In genomic region chr8:76754166-76754565, GRCm38 (mm10) we compare ENCODE assay signal across 22 mouse cellular contexts.
A peak's percentile ranks its signal among the peaks of the same experiment; 100 is the strongest.
DNase-seq lines count a peak whose midpoint lies in the region; ATAC-seq and TF ChIP-seq lines count a peak whose summit lies in the region.
"Had no signal": no experiment of that assay in that cellular context is flagged by ENCODE, and none has a peak within 500 bp of the region (broad histone marks: within the 10 kb centered on the region; RNA-seq: fewer than 3 reads in every experiment).

No protein-coding gene starts in this region.

- no peak overlapping the region for H3K4me3 ChIP-seq in hindbrain, embryonic 13.5 days
- H3K4me3 ChIP-seq in hindbrain, embryonic 10.5 days = no peak overlapping the region
- no peak overlapping the region for H3K4me3 ChIP-seq in hindbrain, postnatal 0 days (ENCODE audit: low read length)
- no peak overlapping the region for H3K4me3 ChIP-seq in layer of hippocampus, adult 2 months
- H3K4me3 ChIP-seq: forebrain, embryonic 10.5 days; megakaryocyte, embryonic 14.5 days had no signal

- ATAC-seq in hindbrain, embryonic 13.5 days (ENCODE audit: low FRiP score) = 0 out of 2 replicates have a peak, but pooled peaks have one; percentile 46
- ATAC-seq in hindbrain, postnatal 0 days = 0 out of 2 replicates have a peak, but pooled peaks have one; percentile 24
- ATAC-seq: midbrain, embryonic 16.5 days had no signal

- H3K27ac ChIP-seq in hindbrain, embryonic 13.5 days = no peak overlapping the region
- H3K27ac ChIP-seq in hindbrain, embryonic 10.5 days = no peak overlapping the region
- no peak overlapping the region for H3K27ac ChIP-seq in hindbrain, postnatal 0 days
- H3K27ac ChIP-seq in layer of hippocampus, adult 2 months = no peak overlapping the region
- H3K27ac ChIP-seq: forebrain, embryonic 10.5 days; kidney, postnatal 0 days had no signal

- H3K4me2 ChIP-seq in hindbrain, embryonic 13.5 days = no peak overlapping the region
- H3K4me2 ChIP-seq in hindbrain, postnatal 0 days (ENCODE audit: low read depth, low read length) = no peak overlapping the region
- H3K4me2 ChIP-seq: heart, embryonic 11.5 days; liver, embryonic 11.5 days had no signal

- no peaks in the 10 kb centered on the region for H3K36me3 ChIP-seq in hindbrain, embryonic 13.5 days
- no peaks in the 10 kb centered on the region for H3K36me3 ChIP-seq in hindbrain, embryonic 10.5 days
- H3K36me3 ChIP-seq in hindbrain, postnatal 0 days (ENCODE audit: insufficient read depth, low read length) = no peaks in the 10 kb centered on the region
- H3K36me3 ChIP-seq: forebrain, embryonic 10.5 days had no signal

- peak; percentile 54 for DNase-seq in adrenal gland, adult 8-10 months
- DNase-seq in adrenal gland, postnatal 25 days = no peak
- no peak for DNase-seq in hindbrain, embryonic 10.5 days (ENCODE audit: low spot score)
- DNase-seq in Muller cell, postnatal 12 days (ENCODE audit: inconsistent ontology term) = peak; percentile 61
- DNase-seq in hindbrain, postnatal 0 days (ENCODE audit: low spot score) = peak; percentile 30
- DNase-seq in frontal cortex, postnatal 36 days (ENCODE audit: low spot score in 2 of 2) = no peak
- no peak for DNase-seq in layer of hippocampus, adult 2 months (ENCODE audit: low spot score in 2 of 2)
- DNase-seq: cerebellum, adult 2 months; embryo, embryonic 11 days; gastrocnemius, postnatal 36 days; heart, postnatal 10 days; kidney, adult 18-20 months; lung, adult 2 months; right cerebral cortex, postnatal 25 days had no signal

- TF ChIP-seq CTCF in hindbrain, postnatal 0 days (IDR thresholded peaks at IDR 0.05; ENCODE audit: low read depth) = no peak
- TF ChIP-seq CTCF in layer of hippocampus, adult 2 months (conservative IDR thresholded peaks at IDR 0.05) = no peak

- H3K9ac ChIP-seq in hindbrain, embryonic 13.5 days = no peak overlapping the region
- H3K9ac ChIP-seq in hindbrain, postnatal 0 days (replicated peaks; ENCODE audit: low read length) = no peak overlapping the region

- no peaks in the 10 kb centered on the region for H3K9me3 ChIP-seq in hindbrain, embryonic 13.5 days
- no peaks in the 10 kb centered on the region for H3K9me3 ChIP-seq in hindbrain, embryonic 10.5 days
- H3K9me3 ChIP-seq in hindbrain, postnatal 0 days (ENCODE audit: low read length) = no peaks in the 10 kb centered on the region
- H3K9me3 ChIP-seq: forebrain, embryonic 10.5 days had no signal

- H3K27me3 ChIP-seq in hindbrain, embryonic 13.5 days = no peaks in the 10 kb centered on the region
- H3K27me3 ChIP-seq in hindbrain, embryonic 10.5 days (ENCODE audit: insufficient read depth, poor library complexity, severe bottlenecking) = no peaks in the 10 kb centered on the region
- no peaks in the 10 kb centered on the region for H3K27me3 ChIP-seq in hindbrain, postnatal 0 days (ENCODE audit: insufficient read depth, low read length)
- H3K27me3 ChIP-seq: CH12.LX; megakaryocyte, embryonic 14.5 days had no signal

- no peaks in the 10 kb centered on the region for H3K4me1 ChIP-seq in hindbrain, embryonic 13.5 days (replicated peaks)
- no peaks in the 10 kb centered on the region for H3K4me1 ChIP-seq in hindbrain, embryonic 10.5 days (replicated peaks)
- no peaks in the 10 kb centered on the region for H3K4me1 ChIP-seq in hindbrain, postnatal 0 days (ENCODE audit: insufficient read depth, low read length)
- H3K4me1 ChIP-seq: forebrain, embryonic 10.5 days; megakaryocyte, embryonic 14.5 days had no signal

- 65% methylated on average over 3 of the region's 3 CpGs for WGBS in hindbrain, embryonic 13.5 days
- 78% methylated on average over 3 of the region's 3 CpGs for WGBS in hindbrain, embryonic 10.5 days
- 49% methylated on average over 3 of the region's 3 CpGs for WGBS in hindbrain, postnatal 0 days

Comparison
In these comparisons a context has a peak if more than half of its experiments do, and no peak if none do; other contexts are left out.
1. DNase-seq: peak in adrenal gland, adult 8-10 months (single experiment), Muller cell, postnatal 12 days (single experiment) and hindbrain, postnatal 0 days (single experiment); none in adrenal gland, postnatal 25 days (single experiment), hindbrain, embryonic 10.5 days (single experiment), frontal cortex, postnatal 36 days (0 of 2) and layer of hippocampus, adult 2 months (0 of 2).